Mouse (Mus musculus) lung, postnatal 0 days (tissue): ENCODE results near the gene D430019H16Rik.
A peak's percentile ranks its signal among the peaks of the same experiment; 100 is the strongest.

ENCODE experiments used
- CTCF ChIP-seq: IDR thresholded peaks from 2 replicates; pipeline ENCODE4 v1.5.1; 2016; ENCODE audit warnings: antibody characterized with exemption, mild to moderate bottlenecking
- EP300 ChIP-seq: IDR thresholded peaks from 2 replicates; pipeline ENCODE4 v1.6.1; 2016; ENCODE audit warnings: antibody characterized with exemption, mild to moderate bottlenecking, control low read depth

DNA sequence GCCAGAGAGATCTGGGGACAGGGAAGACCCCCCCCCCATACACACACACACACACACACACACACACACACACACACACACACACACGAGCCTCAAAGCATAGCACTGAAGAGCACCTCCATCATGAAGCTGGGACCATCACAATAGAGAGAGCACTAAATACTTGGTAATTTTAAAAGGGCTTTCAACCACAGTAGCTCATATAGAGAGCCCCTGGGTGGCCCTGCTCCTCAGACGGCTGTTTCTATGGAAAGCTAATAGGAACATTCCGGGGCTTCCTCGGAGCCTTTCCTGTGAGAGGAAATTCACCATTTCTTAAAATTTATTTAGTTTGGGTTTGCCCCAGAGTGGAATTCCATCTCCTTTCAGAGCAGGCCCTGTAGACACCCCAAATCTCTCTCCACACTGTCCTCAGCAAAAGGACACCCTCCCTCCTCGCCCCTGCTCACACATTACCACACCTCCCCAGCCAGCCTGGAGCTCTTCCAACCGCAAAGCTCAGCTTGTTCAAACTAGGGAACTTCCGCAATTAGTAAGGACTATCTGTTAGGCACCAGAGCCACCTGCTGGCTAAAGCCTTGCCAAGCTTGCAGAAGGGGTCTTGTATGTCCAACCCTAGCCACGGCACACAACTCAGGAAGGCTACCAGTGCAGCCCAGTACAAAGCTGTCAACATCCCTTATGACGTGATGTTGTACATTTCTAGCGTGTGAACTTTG is 26.5 kb upstream of the D430019H16Rik start:
- TF ChIP-seq CTCF (peak; percentile 80), EP300 (no peak)
